Mouse (Mus musculus) olfactory bulb, adult 2 months (tissue): ENCODE results near the gene Arvcf.

Source experiments
- CTCF ChIP-seq: fragments of 200-500 bp; IDR thresholded peaks from 2 replicates; pipeline ENCODE4 v1.5.1; 2012; ENCODE audit warnings: low read depth, mild to moderate bottlenecking, low read length, moderate library complexity; ENCODE audit not compliant: insufficient read depth
- POLR2A ChIP-seq: fragments of 200-500 bp; IDR thresholded peaks from 2 replicates; pipeline ENCODE4 v1.6.1; 2012; ENCODE audit warnings: mild to moderate bottlenecking, low read depth, low read length, moderate library complexity; ENCODE audit not compliant: insufficient read depth

DNA sequence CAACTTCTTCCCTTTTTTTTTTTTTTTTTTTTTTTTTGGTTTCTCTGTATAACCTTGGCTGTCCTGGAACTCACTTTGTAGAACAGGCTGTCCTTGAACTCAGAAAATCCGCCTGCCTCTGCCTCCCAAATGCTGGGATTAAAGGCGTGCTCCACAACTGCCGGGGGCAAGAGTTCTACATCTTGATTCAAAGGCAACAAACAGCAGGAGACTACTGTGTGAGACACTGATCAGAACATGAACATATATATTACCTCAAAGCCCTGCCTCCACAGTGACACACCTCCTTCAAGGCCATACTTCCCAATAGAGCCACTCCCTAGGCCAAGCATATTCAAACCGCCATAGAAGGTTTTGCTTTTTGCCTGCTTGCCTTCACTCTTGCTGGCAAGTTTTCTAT lies 25.6 kb downstream of the Arvcf start:
- no peak for TF ChIP-seq CTCF
- TF ChIP-seq POLR2A, result no peak
